Mouse (Mus musculus): ENCODE results near the gene Ppp1r21.

DNA sequence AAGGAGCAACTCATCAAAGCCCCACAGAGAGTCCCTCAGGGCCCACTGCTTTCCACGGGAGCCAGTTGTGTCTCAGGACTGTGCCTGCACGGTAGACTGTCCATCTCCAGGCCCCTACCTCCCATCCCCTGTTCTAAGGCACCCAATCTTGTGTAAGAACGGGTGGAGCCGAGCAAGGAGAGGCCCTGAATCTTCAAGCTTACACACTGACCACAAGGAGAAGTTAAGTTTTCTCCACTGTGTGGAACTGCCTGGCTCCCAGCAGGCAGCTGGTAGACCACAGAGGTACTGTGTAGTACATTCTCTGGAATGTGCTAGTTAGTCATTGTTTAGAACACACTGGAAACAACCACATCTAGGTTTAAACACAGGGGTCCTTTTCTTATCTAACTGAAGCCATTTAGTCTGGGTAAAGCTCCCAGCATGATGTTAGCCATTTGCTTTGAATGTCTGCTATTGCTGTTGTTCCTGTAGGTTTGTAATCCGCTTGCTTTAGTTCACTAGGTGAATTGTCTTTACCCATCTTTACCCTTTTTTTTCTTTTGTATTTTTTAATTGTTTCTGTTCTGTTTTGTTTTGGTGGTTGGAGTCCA is 31.7 kb upstream of the Ppp1r21 start:
- TF ChIP-seq POLR2A (IDR thresholded peaks at IDR 0.05; ENCODE audit: insufficient read depth, low read depth, low read length) (no peak), CTCF (IDR thresholded peaks at IDR 0.05; ENCODE audit: insufficient read depth, low read depth, low read length) (no peak)
